Comparison of ENCODE assay signal across 26 mouse cellular contexts in the genomic region with DNA sequence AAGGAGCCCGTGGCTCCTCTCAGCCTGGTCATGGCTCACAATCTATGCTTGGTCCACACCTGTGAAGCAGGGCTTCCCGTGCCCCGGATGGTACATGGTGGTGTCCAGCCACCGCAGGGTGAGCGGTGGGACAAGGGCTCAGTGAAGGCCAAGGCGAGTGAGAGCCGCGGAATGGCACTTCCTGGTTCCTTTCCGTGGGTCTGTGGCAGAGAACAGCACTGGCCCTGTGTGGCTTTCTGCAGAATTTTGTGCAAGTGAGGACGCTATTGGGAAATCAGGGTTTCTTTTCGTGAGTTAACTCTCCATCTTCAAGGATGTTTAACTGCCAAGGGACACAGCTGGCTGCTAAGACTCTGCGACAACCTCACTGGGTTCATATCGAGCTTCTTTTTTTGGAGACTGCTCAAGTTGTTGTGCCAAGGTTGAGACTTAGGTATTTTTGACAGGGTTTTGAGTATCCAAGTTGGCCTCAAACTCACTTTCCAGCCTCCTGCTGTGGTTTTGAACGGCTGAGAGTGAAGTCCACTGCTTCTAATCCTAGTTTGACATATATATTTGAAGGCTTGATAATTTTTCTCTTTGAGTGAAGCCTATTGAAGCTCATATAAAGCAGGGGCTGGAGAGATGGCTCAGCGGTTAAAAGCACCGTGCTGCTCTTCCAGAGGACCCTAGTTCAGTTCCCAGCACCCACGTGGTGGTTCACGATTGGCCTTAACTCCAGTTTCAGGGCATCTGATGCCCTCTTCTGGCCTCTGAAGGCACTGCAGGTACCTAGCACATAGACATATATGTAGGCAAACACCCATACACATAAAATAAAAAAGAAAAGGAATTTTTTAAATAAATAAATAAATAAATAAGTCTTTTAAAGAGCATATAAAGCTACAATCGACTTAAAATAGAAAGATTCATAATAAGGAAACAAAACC. TPM values are rescaled to one million over a fixed set of nuclear protein-coding genes. Genes with fewer than 3 reads are reported as not detected.
DNase-seq lines count a peak whose midpoint lies in the region; ATAC-seq and TF ChIP-seq lines count a peak whose summit lies in the region.
"Had no signal": no experiment of that assay in that cellular context is flagged by ENCODE, and none has a peak within 500 bp of the region (broad histone marks: within the 10 kb centered on the region; RNA-seq: fewer than 3 reads in every experiment).

No protein-coding gene starts in this region.

- no peak for TF ChIP-seq EP300 in ES-Bruce4 (IDR thresholded peaks at IDR 0.05; ENCODE audit: insufficient read depth, low read depth, low read length)

- TF ChIP-seq POLR2A in ES-Bruce4 (IDR thresholded peaks at IDR 0.05; ENCODE audit: insufficient read depth, low read length): no peak

- H3K9ac ChIP-seq in liver, embryonic 16.5 days (ENCODE audit: low read depth, low read length): no peak overlapping the region
- H3K9ac ChIP-seq in ES-Bruce4 (ENCODE audit: low read depth, poor library complexity, severe bottlenecking): no peak overlapping the region
- H3K9ac ChIP-seq: embryonic facial prominence, embryonic 13.5 days; heart, embryonic 12.5 days; hindbrain, embryonic 15.5 days; liver, embryonic 15.5 days had no signal

- H3K9me3 ChIP-seq in liver, embryonic 16.5 days (replicated peaks; ENCODE audit: control insufficient read depth, low read length): peaks cover 6% of the 10 kb centered on the region
- H3K9me3 ChIP-seq in ES-Bruce4 (replicated peaks; ENCODE audit: control insufficient read depth, insufficient read depth, low read length, poor library complexity, severe bottlenecking): no peaks in the 10 kb centered on the region
- H3K9me3 ChIP-seq: hindbrain, embryonic 15.5 days; liver, embryonic 15.5 days had no signal

- peak; percentile 62 for DNase-seq in heart, adult 11 months
- no peak for DNase-seq in heart, postnatal 4 days
- DNase-seq in liver: no peak
- DNase-seq in embryo, embryonic 11 days: no peak
- DNase-seq in embryo, embryonic 9.5 days (ENCODE audit: extremely low spot score): no peak
- DNase-seq: adrenal gland, postnatal 14 days; cerebellum, adult 2 months; gastrocnemius, postnatal 10 days; kidney, postnatal 10 days; layer of hippocampus, adult 9-11 months; left cerebral cortex, postnatal 4 days; right cerebral cortex, adult 18-20 months had no signal

- peaks cover 8% of the 10 kb centered on the region for H3K4me1 ChIP-seq in liver, embryonic 16.5 days (ENCODE audit: control insufficient read depth, low read depth, low read length)
- no peaks in the 10 kb centered on the region for H3K4me1 ChIP-seq in ES-Bruce4 (ENCODE audit: control insufficient read depth, insufficient read depth, low read length)

- TF ChIP-seq CTCF in ES-Bruce4 (IDR thresholded peaks at IDR 0.05; ENCODE audit: low read depth, low read length): peak; percentile 37

- ATAC-seq in liver, embryonic 16.5 days (ENCODE audit: low read depth): no peak
- ATAC-seq in granulocyte monocyte progenitor cell, adult 5-6 weeks (replicated peaks; ENCODE audit: poor library complexity, severe bottlenecking): peak; percentile 68
- ATAC-seq: intestine, postnatal 0 days; midbrain, embryonic 16.5 days had no signal

- WGBS in liver, embryonic 16.5 days (ENCODE audit: insufficient replicate concordance): 76% methylated on average over 19 of the region's 19 CpGs

- peak overlapping the region; percentile 8; the same call in 1 of the 2 replicates for H3K4me3 ChIP-seq in liver, embryonic 16.5 days (ENCODE audit: low read depth, low read length)
- no peak overlapping the region for H3K4me3 ChIP-seq in ES-Bruce4 (ENCODE audit: low read depth, low read length)
- H3K4me3 ChIP-seq: embryonic facial prominence, embryonic 13.5 days; heart, embryonic 12.5 days; hindbrain, embryonic 15.5 days; liver, embryonic 15.5 days had no signal

- peak overlapping the region; percentile 24; the same call in 1 of the 2 replicates for H3K27ac ChIP-seq in liver, embryonic 16.5 days (ENCODE audit: low read length)
- H3K27ac ChIP-seq in ES-Bruce4 (ENCODE audit: insufficient read depth, low read length): no peak overlapping the region
- H3K27ac ChIP-seq: embryonic facial prominence, embryonic 13.5 days; hindbrain, embryonic 15.5 days; liver, embryonic 15.5 days; macrophage had no signal

- H3K36me3 ChIP-seq in liver, embryonic 16.5 days (ENCODE audit: control insufficient read depth, insufficient read depth): no peaks in the 10 kb centered on the region
- no peaks in the 10 kb centered on the region for H3K36me3 ChIP-seq in ES-Bruce4 (ENCODE audit: control insufficient read depth, insufficient read depth, low read length, poor library complexity, severe bottlenecking)
- H3K36me3 ChIP-seq: embryonic facial prominence, embryonic 13.5 days; heart, embryonic 12.5 days; hindbrain, embryonic 15.5 days; liver, embryonic 15.5 days had no signal

- H3K27me3 ChIP-seq in liver, embryonic 16.5 days (ENCODE audit: control insufficient read depth, insufficient read depth, low read depth, low read length): no peaks in the 10 kb centered on the region
- no peaks in the 10 kb centered on the region for H3K27me3 ChIP-seq in ES-Bruce4 (ENCODE audit: control insufficient read depth, insufficient read depth, low read length, poor library complexity, severe bottlenecking)
- H3K27me3 ChIP-seq: embryonic facial prominence, embryonic 13.5 days; heart, embryonic 12.5 days; hindbrain, embryonic 15.5 days; liver, embryonic 15.5 days had no signal

- H3K4me2 ChIP-seq in liver, embryonic 16.5 days (ENCODE audit: low read depth, low read length): no peak overlapping the region
- H3K4me2 ChIP-seq: embryonic facial prominence, embryonic 13.5 days; heart, embryonic 12.5 days; hindbrain, embryonic 15.5 days; liver, embryonic 15.5 days had no signal

RNA-seq across cellular contexts. Expression of a gene that starts 3.6 kb away (rescaled TPM):
- not detected for total RNA-seq in heart, postnatal 4 days (2021)
- polyA plus RNA-seq in liver, embryonic 16.5 days (2015; fragmentation: Nextera tagmentation; extraction: Ambion mirVana): 0.35 and 0.37 TPM in 2 replicates
- polyA plus RNA-seq in ES-Bruce4 (2011; ENCODE audit: insufficient read depth, insufficient read length, low read depth, missing spikeins): 0.67 and 2.4 TPM in 2 replicates
- total RNA-seq in granulocyte monocyte progenitor cell, adult 5-6 weeks (2014; fragmentation: Nextera tagmentation): not detected in 2 replicates
- not detected in 2 replicates for total RNA-seq in granulocyte monocyte progenitor cell, adult 5-6 weeks (2017)
- total RNA-seq: common myeloid progenitor, adult 5-6 weeks; gastrocnemius, postnatal 10 days; left cerebral cortex, postnatal 4 days had no signal
- polyA plus RNA-seq: cerebellum, adult 2 months; embryonic facial prominence, embryonic 13.5 days; heart, embryonic 12.5 days; hindbrain, embryonic 15.5 days; intestine, postnatal 0 days; macrophage; midbrain, embryonic 16.5 days; neural tube, embryonic 11.5 days; small intestine, adult 2 months; thymus, postnatal 0 days had no signal

RNA-seq across cellular contexts. Expression of a gene that starts 4.5 kb away (rescaled TPM):
- total RNA-seq in heart, postnatal 4 days (2021): 10 to 100 TPM; 63.1 to 65.3 TPM
- 80.0 and 82.0 TPM in 2 replicates for polyA plus RNA-seq in liver, embryonic 16.5 days (2015; fragmentation: Nextera tagmentation; extraction: Ambion mirVana)
- 75.3 and 77.9 TPM in 2 replicates for polyA plus RNA-seq in ES-Bruce4 (2011; ENCODE audit: insufficient read depth, insufficient read length, low read depth, missing spikeins)
- total RNA-seq in granulocyte monocyte progenitor cell, adult 5-6 weeks (2014; fragmentation: Nextera tagmentation): 99.8 and 132 TPM in 2 replicates
- 146 and 162 TPM in 2 replicates for total RNA-seq in granulocyte monocyte progenitor cell, adult 5-6 weeks (2017)

RNA-seq across cellular contexts. Expression of a gene that starts 32.2 kb away (rescaled TPM):
- total RNA-seq in heart, postnatal 4 days (2021): under 1 TPM in 1 of 2 experiments, not detected in 1; 0.12 TPM
- 0.06 TPM in 1 of 2 replicates, not detected in the other for polyA plus RNA-seq in liver, embryonic 16.5 days (2015; fragmentation: Nextera tagmentation; extraction: Ambion mirVana)
- 1.5 and 3.0 TPM in 2 replicates for polyA plus RNA-seq in ES-Bruce4 (2011; ENCODE audit: insufficient read depth, insufficient read length, low read depth, missing spikeins)
- 1.8 and 2.6 TPM in 2 replicates for total RNA-seq in granulocyte monocyte progenitor cell, adult 5-6 weeks (2014; fragmentation: Nextera tagmentation)
- 1.2 and 1.5 TPM in 2 replicates for total RNA-seq in granulocyte monocyte progenitor cell, adult 5-6 weeks (2017)
- total RNA-seq: adrenal gland, postnatal 14 days had no signal
